Mouse (Mus musculus): Measurements from ENCODE around the gene Lcn4.
A peak's percentile ranks its signal among the peaks of the same experiment; 100 is the strongest.

The Lcn4 gene

DNA sequence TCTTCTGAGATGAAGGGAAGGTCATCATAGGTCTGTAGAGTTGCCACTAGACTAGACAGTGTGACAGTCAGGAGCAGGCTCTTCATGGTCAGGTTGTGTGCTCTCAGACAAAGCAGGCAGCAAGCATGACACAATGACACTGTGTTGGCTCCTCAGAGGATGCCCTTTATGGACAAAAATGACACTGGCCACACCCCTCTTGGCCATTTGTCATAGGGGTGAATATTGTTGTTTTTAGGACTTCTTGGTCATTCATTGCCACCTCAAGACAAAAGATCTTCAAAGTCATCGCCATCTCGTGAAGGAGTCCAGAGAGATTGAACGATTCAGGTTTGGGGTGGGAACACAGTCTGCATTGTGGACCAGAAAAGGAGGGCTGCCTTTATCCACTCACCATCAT, at the start of gene Lcn4:
Lcn4 (minus strand) TSS at position 101 of the 400 bp plus-strand sequence.
- DNase-seq: no peak

DNA sequence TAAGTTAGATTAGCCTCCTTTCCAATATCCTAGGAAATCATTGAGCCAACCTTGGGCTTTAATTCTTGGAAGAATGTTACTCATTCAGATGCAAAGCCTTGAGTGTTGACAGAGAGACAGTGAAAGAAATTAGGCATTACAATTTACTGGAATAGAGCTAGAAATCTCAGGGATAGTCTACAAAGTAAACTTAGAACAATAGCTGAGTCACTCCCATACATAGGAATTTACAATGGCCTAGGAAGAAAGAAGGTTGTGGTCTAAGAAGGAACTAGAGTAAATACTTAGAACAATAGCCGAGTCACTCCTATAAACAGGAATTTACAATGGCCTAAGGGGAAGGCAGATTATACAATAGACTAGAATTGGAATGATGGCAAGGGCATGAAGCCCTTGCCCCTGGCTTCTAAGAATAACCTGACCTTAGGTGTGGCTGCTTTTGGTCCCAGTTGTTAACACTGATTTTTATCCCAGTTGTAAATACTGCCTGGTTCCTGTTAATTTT, 15.1 kb upstream of the Lcn4 start:
- DNase-seq: no peak

DNA sequence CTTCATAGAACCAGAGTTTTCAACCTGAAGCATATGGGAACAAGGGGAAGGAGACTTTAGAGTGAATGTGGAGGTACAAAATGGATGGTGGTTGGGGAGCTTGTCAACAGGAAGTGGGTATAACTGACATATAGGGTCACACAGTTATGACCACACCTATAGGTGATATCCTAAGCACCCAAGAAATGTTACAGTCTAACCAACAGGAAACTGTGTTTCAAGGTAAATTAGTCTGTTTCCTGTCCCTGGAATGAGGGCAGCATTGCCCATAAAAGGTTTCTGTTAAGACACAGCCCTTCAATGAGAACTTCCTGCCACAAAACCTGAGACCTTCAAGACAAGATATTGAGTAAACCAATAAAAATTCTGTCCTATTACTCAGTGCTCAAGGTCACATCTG, 2.3 kb downstream of the Lcn4 start:
- no peak for DNase-seq

DNA sequence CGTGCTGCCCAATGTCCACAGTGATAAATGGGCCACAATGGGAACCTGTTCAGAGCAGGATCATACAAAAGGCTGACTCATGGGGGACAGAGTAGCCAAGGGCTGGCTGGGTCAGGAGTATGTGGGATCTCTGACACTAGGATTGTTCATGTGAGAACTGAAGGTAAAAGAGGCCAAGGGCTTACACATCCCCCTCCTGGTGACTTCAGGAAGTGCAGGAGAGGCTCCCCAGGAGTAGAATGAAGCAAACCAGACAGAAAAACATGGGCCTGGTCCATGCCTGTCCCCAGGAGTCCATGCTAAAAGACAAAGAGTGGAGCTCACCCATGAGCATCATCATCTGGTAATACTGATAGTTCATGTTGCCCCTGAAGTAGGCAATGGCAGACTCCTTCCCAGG, 7.5 kb downstream of the Lcn4 start:
- peak in 1 of 2 experiments; percentile 80 for DNase-seq

DNA sequence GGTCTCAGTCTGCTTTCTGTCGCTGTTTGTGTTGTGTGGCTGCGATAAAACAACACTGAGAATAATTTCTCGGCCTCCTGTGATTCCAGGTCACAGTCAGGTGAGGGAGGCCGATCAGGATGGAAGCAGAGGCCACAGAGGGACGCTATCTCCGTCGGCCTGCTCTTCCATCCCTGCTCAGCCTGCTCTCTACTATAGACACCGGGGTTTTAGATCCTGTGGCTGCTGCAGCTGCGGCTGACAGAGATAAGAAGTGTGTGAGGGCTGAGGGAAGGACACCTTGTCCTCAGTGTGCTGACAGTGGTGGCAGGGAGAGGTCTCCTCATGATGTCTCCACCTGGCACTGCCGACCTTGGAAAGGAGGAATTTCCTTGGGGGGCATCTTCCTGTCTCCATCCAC, 8.0 kb downstream of the Lcn4 start:
- no peak for DNase-seq

DNA sequence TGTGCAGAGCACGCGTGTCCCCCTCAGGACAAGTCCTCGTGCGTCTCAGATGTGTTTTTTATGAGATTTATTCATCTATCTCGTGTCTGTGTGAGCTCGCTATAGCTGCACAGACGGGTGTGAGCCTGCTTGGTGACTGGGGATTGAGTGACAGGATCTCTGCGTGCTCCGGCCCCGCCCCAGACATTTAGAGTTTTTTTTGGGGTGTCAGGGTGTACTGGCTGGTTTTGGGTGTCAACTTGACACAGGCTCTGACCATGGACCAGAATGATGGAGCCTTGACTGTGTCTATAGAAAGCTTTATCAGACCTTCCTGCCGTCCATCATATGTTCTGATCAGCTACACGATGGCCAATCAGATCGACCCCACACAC, 8.6 kb downstream of the Lcn4 start:
- no peak for DNase-seq

DNA sequence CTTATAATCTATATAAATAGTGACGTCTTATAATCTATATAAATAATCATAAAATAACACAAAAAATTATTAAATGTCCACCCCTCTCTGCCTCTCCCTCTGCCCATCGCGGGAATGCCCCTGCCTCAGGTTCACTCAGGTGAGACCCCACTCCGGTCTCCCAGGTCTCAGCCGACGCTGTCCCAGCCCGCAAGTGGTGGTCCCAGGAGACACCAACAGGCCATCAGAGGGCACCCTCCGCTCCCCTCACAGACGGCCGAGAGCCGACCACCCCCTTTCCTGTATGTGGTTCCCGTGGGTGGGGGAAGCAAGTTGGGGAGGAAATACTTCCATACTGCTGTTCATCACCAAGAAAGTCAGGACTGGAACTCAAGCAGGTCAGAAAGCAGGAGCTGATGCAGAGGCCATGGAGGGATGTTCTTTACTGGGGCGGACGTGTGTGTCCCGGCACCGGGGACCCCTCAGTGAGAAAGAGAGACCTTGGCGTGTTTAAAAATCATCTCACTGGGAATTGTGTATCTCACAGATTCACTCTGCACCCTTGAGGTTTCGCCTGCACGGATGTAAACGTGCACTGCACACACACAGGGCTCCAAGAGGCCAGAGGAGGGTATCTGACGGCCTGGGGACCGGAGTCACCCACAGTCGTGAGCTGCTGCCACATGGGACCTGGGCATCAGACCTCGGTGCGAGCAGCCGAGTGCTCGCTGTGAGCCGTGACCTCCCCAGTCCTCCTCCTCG, 9.1 kb downstream of the Lcn4 start:
- no peak for DNase-seq

DNA sequence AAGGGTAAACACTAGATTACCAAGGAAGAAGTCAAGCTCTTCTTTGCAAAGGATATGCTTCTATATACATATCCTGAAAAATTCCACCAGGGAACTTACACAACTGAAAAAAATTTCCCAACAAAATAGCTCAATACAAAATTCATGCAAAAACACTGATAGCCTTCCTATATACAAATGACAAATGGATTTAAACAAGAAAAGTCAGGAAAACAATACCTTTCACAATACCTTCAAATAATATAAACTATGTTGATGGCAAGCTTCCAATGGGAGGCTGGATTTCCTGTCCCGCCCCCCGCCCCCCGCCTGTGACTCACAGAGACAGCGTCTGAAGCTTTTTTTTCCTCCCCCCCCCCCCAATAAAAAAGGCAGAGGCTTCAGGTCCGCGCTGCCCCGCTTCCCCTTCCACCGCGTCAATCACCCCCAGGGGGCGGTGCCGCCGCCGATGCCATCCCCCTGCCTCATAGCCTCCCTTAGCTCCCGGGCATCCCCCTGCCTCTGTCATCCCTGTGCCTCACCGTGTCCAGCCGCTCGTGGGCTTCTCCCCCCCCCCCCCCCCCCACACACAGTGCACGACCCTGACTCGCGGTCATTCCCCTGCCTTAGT, 9.8 kb downstream of the Lcn4 start:
- no peak for DNase-seq

DNA sequence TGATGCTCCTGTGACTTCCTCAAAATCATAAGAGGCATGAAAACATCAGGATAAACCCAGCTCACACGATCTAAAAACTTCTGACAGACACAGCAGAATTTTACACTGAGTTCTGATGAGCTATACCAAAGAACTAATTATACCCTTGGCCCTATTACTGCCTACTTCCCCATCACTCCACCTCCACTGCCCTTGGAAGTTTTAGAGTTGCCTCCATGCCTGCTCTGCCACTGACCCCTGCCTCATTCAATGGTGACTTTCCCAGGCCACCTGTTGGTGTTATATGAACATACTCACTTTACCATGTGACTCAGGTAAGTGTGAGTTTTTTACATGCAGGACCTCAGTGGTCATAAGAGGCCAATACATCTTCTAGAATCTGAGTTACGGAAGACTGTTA, 13.7 kb downstream of the Lcn4 start:
- no peak for DNase-seq

DNA sequence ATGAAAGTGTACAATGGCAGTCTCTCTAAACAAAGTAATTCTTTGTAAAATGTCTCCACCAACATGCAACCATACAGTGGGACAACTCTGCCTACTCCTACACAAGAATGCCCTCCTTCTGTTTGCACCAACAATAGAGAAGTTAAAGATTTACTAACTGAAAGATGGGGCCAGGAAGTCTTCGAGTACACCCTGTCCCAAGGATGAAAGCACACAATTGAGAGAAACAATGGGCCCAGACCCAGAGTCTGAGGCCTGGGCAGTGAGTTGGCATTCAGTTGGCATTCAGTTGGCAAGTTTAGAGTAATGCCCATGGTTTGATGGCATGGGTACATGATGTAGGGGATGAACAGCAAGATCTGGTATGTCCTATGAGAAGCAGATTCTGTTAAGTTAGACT, 16.4 kb downstream of the Lcn4 start:
- no peak for DNase-seq

DNA sequence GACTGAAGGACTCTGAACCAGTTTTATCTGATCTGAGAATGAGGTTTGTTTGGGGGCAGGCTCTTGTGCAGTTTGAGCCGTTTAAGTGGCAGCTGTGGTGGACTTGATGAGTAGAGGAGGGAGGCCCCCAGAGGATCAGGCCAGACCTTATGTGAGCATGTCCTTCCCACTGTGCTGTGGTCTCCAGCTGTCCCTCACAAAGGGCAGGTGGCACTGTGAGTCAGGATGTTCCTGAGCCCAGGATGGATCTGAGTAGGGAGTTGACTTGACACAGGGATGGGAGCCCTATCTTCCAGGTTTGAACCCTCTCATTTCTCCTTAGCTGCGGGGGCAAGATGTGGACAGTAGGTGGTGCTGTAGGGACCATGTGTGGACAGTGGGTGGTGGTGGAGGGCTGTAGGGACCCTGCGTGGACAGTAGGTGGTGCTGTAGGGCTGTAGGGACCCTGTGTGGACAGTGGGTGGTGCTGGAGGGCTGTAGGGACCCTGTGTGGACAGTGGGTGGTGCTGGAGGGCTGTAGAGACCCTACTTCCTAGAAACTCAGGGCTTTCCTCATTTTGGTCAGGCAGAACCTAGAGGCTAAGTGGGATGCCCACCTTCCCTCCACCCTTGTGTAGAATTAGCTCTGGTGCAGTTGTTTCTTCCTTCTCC, 24.3 kb downstream of the Lcn4 start:
- peak; percentile 81 to 86 for DNase-seq

DNA sequence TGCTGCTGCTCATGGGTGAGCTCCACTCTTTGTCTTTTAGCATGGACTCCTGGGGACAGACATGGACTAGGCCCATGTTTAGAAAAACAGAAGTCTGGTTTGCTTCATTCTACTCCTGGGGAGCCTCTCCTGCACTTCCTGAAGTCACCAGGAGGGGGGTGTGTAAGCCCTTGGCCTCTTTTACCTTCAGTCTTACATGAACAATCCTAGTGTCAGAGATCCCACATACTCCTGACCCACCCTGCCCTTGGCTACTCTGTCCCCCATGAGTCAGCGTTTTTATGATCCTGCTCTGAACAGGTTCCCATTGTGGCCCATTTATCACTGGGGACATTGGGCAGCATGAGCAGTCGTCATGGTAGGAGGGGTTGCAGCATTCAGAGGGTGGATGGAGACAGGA, 27.1 kb downstream of the Lcn4 start:
- peak in 1 of 2 experiments; percentile 57 for DNase-seq

DNA sequence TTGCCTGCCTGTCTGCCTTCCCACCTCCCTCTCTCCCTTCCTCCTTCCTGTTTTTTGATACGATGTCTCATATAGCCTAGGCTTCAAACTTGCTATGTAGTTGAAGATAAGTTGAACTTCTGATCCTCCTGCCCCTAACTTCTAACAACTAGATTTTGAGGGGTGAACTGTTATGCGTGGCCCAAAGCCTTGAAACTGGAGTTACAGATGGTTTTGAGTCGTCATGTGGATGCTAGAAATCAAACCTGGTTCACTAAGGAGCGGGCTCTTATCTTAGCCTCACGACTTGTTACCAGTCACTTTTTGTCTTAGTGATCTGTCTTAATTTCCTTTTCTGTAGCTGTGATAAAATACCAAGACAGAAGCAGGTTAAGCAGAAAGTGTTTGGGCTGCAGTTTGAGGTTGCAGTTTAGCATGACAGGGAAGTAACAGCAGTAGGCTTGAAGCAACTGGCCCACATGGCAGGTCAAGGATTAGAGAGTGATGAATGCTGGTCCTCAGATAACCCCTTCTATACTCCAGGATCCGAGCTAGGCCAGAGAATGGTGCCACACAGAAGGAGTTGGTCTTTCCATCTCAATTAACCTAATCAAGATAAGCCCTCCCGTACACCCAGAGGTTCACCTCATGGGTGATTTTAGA, 30.0 kb downstream of the Lcn4 start:
- no peak for DNase-seq

DNA sequence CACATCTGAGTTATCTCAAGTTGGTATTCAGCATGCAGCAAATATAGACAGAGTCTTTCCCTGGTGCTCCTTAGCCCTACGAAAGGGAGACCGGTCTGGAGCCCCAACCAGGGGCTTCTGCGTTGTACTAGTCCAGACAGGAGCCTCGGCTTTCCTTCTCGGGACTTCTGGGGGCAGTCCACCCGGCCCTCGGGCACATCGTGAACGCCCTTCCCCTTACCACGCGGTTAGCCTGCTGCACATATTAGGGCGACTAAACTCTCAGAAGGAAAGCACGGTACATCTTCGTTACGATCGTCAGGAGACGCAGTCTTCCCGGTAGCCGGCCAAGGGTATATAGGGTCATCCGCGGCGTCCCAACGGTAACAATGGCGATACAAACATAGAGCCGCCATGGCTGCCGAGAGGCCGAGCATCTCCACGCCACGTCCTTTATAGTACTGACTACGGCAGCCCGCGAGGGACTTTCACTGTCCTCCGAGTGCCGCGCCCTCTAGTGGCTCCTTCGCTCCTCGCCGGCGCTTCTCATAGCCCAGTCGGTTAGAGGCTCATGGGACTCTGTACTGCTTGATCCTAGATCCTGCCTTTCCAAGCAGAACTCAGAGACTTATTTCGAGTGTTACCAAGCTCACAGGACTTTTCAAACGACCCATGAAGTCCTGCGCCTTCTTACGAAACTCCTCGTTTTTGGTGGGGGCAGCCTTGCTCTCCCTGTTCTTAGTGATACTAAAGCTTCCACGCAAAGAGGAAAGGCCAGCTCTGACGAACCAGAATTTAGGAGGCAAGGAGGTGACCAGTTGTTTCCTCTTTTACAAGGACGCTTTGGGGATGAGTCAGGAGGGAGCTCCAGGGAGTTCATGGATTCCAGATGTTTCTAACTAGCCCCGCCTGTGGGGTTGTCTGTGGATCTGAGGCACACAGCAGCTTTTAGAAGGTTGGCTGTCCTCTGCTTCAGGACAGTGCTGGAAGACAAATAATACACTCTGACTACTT, 30.9 kb downstream of the Lcn4 start:
- peak; percentile 97 to 100 for DNase-seq

DNA sequence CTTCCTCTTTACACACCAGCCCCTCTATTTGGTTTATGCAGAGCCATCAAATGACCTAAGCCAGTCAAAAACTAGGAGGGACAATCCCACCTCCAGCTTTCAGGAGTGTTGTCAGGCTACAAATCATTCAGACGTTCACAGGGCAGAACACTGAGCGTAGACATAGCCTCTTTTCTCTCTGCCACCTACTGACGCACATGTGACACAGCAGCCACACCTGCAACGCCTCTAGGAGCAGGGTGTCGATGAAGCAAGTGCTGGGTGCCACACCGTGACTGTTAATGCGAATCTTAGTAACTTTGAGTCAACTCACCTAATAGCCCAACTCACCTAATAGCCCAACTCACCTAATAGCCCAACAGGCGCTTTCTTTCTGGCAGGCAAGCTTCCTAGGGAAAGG, 32.0 kb downstream of the Lcn4 start:
- DNase-seq: peak; percentile 51 to 76

DNA sequence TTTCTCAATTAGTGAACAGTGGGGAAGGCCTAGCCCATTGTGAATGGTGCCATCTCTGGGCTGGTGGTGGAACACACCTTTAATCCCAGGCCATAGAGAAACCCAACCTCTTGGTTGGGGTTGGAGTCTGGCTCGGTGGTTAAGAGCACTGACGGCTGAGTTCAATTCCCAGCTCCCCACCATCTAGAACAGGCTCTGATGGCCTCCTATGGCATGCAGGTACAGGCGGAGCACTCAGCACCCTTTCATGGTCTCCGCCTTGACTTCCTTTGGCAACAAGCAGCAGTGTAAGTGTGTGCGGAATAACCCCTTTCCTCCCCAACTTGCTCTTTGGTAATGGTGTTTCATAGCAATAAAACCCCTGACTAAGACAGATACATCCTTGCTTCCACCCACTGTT, 32.5 kb downstream of the Lcn4 start:
- no peak for DNase-seq

DNA sequence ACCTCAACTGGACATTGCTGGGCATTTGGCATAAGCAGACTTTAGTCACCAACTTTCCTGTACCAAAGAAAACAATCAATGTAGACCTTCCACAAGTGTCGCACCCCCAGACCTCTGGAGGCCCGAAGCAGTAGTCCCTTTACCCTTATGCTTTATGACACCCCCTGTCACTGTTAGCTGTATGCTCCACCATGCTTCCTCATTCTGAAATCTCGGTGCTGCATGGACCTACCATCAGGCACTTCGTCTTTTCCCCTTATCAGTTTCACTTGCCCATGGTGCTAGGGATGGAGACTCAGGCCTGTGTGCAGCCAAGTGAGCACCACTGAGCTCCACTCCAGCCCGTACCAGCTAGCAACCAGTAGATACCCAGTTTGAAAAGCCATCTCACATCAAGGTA, 33.0 kb downstream of the Lcn4 start:
- DNase-seq: no peak

DNA sequence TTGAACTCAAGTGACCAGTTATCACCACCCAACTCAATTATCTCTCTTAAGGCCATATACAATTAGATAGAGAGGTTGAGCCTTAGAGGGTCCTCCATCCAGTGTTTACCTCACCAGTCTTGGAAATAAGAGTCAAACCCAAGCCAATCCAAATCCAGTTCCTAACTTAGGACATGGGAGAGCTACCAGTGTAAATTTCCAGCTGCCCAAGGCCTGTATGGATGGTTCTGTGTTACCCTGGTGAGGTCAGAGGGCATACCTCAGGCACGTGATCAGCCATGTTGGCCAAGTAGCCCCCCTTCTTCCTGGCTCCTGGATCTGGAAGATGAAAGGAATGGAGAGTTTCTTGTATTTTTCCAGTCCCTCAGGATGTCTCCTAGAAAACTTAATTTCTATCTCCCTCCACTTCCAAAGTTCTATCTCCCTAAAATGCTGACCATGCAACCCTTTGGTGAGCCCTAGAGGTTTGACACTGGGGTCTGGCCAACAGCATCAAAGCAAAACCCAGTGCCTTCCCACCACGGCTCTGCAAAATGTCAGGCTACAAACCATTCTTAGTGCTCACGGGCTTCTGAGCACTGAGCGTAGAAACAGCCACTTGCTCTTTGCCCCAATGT, 33.7 kb downstream of the Lcn4 start:
- no peak for DNase-seq

DNA sequence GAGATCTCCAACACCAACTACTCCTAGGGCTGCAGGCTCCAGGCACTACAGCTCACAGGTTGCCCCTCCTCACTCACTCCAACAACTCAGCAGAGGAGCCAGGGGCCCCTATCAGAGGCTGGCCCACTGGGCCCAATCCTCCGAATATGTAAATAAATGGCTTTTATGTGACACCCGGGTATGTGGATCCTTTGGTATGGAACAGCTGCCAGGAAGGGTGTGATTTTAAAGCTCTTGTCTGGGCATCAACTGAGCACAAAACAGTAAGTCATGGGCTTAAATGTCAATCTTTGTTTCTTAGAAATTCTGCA, 34.8 kb downstream of the Lcn4 start:
- DNase-seq: no peak

DNA sequence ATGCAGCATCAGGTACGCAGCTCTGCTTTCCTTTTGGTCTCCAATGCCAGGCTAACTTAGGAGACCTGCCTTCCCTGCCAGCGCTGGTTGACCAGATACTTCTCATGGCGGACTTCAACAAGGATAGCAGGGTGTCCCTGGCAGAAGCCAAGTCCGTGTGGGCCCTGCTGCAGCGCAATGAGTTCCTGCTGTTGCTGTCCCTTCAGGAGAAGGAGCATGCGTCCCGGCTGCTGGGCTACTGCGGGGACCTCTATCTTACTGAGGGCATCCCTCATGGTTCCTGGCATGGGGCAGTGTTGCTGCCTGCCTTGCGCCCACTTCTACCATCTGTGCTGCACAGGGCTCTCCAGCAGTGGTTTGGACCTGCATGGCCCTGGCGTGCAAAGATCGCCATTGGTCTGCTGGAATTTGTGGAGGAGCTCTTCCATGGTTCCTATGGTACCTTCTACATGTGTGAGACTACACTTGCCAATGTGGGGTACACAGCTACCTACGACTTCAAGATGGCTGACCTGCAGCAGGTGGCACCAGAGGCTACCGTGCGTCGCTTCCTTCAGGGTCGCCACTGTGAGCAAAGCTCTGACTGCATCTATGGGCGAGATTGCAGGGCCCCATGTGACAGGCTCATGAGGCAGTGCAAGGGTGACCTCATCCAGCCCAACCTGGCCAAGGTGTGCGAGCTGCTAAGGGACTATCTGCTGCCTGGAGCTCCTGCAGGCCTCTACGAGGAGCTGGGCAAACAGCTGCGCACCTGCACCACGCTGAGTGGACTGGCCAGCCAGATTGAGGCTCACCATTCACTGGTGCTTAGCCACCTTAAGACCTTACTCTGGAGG, 35.4 kb downstream of the Lcn4 start:
- no peak for DNase-seq
